Mouse (Mus musculus) lung, adult 18-20 months (tissue): ENCODE results near the gene Ap4s1.
A peak's percentile ranks its signal among the peaks of the same experiment; 100 is the strongest.

Source experiments
- DNase-seq, 2 experiments: peaks; one replicate each; pipeline ENCODE4 v3.0.0; 2022; ENCODE audit warnings: mixed read lengths in 2 of 2

Ap4s1 gene

GRCm38 (mm10) chr12:51705778-51706177 lies 14.9 kb downstream of the Ap4s1 start:
- peak; percentile 38 to 74 for DNase-seq

DNA sequence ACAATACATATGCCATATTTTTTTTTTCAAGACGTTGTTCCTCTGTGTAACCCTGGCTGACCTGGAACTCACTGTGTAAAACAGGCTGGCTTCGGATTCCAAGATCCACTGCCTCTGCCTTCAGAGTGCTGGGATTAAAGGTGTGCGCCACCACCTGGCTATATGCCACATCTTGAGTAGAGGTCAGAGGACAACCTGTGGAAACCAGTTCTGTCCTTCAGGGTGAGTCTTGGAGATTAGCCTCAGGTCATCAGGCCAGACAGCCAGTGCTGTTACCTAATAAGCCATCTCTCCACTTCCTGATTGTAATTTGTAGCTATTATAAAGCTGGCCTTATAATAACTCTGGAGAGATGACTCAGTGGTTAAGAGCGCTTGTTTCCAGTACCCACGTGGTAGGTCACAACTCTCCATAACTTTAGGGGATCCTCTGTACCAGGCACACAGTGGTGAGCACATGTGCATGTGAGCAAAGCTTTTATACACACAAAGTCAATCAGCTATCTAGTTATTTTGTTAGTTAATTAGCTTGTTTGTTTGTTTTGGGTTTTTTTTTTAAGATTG lies 15.9 kb downstream of the Ap4s1 start:
- DNase-seq, result peak; percentile 36 to 57

DNA sequence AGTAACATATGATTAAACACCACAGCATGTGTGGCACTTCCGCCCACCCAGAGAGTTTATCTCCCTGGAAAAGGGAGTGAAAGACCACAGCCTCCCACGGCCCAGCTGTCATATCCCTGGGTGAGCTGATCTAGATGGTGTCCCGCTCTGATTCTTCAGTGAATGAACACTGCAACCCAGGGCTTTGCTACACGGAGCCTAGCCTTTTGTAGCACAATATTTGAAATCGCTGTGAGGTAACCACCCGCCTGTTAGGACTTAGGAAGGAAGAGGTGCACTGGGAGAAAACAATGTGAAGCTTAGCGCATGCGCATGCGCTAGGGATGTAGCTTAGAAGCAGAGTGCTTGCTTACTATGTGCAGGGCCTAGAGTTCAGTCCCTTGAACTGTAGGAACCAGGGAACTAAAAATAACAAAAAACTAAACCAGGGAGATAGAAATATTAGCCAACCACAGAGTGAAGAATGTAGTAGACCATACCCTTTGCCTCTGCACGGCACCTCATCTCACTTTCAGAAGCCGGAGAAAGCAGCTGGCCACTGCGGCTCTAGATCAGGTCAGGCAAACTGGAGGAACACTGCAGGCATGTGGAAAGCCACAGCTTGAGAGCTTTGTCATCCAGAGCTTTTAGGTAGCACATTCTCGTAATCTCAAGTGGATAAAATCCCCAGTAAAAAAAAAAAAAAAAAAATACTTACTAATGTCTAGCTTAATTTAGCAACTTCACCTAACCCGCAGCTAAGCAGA lies 18.3 kb downstream of the Ap4s1 start:
- peak; percentile 45 to 60 for DNase-seq

GRCm38 (mm10) chr12:51709741-51710140 lies 18.9 kb downstream of the Ap4s1 start:
- DNase-seq, result no peak

DNA sequence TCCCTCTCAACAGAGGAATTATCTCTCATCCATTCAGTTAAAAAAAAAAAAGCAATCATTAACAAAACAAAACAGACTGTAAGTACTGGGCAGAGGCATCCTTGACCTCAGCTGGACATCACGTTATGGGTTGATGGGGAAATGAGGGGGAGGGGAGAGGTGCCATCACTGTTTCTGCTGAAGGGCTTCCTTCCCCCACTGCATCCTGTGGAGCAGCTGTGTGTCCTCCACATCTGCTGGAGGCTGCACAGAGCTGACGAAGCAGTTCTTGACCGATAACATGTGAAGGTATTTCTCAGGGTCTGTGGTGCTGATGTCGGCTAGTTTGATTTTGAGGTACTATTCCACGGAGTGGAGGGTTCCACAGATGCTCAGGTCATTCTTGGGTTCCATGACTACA lies 19.3 kb downstream of the Ap4s1 start:
- no peak for DNase-seq

- DNase-seq, result no peak
Observed at GRCm38 (mm10) chr12:51712685-51713084, 21.9 kb downstream of the Ap4s1 start.

DNA sequence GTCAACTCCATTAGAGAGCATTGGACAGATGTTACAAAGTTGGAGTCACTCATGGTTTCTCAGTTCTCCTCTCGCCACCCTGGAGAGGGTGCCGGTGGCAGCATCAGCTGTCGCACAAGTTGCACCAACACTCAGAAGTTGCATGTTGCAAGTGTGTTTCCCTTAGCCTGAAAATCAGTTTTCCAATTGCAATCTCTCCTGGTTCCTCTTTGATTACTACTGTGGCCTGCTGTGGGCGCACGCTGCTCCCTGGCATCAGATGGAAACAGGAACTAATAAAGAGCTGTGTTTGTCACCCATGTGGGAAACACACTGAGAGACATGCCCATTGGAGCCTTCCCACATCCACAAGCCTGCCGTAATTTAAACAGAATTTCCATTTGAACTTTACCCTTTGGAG lies 27.8 kb downstream of the Ap4s1 start:
- DNase-seq, result peak in 1 of 2 experiments; percentile 15

DNA sequence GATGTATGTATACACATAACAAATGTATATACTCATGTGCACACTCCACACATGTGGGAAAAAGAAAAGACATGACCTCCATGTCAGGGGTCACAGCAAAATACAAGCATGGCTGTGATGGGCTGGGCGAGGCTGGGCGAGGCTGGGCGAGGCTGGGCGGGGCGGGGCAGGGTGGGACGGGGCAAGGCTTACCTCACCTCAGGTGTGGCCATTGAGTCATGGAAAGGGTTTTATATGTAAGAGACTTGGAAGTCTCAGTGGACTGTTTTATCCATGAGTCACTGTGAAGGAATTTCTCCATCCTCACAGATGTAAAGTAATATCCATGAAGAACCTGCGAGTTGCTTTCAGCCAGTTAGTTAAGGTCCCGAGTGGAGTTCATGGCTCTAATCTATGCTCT lies 31.0 kb downstream of the Ap4s1 start:
- DNase-seq, result no peak

DNA sequence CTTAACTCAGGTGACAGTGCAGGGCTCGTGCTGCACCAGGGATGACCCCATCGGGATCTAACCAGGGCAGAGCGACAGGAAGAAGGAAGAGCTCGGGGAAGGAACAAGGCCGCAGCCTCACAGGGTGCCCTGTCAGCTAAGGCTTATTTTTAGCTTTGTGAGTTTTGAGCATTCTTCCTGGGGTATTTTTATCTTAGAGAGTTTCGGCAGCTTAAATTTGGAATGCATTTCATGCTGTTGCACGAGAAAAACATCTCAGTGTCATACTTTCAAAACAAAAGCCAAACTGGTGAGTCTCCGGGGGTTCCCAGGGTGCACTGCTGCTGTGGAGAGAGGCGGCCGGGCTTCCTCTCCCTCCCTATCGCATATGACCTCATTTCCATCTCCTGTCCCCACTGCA lies 38.2 kb downstream of the Ap4s1 start:
- DNase-seq, result peak; percentile 35 to 54

DNA sequence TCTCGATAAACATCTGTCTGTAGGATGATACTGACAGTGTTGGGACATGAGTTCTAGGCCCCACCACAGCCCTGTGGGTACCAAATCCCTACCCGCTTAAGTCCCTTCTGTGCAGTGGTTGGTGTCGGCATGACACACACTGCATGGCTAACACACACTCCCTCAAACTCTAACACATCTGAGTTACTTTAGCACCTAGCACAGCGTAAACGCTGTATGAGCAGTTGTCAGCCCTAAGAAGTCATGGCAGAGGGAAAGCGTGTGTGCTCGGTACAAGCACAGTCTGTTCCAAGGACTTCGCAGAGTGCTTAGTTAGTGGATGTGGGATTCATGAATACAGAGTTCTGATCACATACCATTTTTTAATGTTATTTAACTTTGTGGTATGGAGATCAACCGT lies 39.0 kb downstream of the Ap4s1 start:
- no peak for DNase-seq

- DNase-seq, result peak; percentile 25 to 36
Observed at GRCm38 (mm10) chr12:51734605-51735211, 43.9 kb downstream of the Ap4s1 start.

GRCm38 (mm10) chr12:51735840-51736271 lies 45.0 kb downstream of the Ap4s1 start:
- no peak for DNase-seq

DNA sequence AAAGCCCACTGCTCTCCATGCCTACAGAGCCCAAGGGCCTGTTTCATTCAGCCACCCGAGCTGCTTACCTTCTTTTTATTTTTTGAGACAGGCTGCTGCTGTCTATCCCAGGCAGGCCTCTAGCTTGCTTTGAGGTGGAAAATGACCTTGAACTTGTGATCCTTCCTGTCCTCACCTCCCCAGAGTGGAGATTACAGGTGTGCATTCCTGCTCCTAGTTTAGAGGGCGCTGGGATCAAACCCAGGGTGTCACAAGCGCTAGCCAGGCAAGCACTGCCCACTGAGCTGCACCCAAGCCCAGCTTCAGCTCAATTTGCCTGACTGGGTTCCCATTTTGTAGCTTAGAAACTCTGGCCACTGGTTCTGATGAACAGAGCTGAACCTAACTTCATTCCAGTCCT lies 45.5 kb downstream of the Ap4s1 start:
- no peak for DNase-seq

DNA sequence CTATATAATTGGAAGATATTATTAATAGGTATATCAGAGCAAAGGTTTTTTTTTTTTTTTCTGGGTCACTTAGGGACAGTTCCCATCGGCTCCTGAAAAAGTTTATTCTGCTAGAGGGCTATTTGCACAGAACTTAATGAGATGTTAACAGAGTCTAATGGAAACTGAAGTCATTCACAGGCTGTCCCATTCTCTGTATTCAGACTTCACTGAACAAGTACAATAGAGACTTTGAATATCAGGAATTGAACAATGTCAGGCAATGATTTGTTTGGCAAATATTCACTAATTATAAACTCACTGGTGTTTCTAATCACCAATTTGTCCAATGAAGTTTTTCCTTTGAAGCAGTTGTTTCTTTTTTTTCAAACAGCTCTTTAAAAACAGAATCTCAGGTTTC lies 46.0 kb downstream of the Ap4s1 start:
- DNase-seq, result no peak

- DNase-seq, result peak in 1 of 2 experiments; percentile 29
Observed at GRCm38 (mm10) chr12:51741690-51742089, 50.9 kb downstream of the Ap4s1 start.

- DNase-seq, result no peak
Observed at GRCm38 (mm10) chr12:51744957-51745356, 54.1 kb downstream of the Ap4s1 start.

- no peak for DNase-seq
Observed at GRCm38 (mm10) chr12:51747348-51747747, 56.5 kb downstream of the Ap4s1 start.

DNA sequence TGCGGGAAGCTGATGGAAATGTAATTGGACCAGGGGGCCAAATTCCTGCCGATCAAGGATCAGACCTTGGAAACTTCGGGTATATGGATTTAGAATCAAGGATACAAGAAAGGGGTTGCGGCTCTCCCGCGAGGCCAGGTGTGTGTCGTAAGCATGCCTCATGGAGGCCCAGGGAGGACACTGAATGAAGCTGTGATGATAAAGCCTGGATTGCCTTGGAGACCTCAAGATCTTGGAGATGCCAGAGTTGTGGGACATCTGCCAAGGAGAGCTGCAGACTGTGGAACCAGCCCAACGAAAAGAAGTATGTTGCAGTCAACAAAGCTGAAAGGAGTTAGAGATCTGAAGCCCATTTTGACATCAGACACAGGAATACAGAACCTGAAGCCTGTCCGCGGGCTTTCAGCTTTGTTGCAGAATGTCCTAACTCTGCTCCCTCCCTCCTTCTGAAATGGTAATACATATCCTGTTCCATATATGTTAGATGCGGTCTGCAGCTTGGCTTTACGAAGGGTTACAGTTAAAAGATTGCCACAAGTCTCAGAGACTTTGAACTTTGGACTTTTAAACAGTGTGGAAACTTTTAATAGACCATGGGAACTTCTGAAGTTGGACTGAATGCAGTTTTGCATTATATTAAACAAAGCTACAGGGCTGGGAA lies 65.2 kb downstream of the Ap4s1 start:
- DNase-seq, result no peak

DNA sequence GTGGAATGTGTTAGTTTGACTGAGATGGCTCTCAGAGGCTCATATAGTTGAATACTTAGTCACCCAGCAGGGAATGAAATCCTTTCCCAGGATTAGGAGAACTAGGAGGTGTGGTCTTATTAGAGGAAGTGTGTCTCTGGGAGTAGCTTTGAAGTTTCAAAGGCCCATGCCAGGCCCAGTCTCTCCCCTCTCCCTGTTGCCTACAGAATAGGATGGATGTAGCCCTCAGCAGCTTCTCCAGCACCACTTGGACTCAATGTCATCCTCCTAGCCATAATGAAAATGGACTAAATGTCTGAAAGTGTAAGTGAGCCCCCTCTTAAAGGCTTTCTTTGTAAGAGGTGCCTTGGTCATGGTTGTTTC lies 65.7 kb downstream of the Ap4s1 start:
- DNase-seq, result no peak

DNA sequence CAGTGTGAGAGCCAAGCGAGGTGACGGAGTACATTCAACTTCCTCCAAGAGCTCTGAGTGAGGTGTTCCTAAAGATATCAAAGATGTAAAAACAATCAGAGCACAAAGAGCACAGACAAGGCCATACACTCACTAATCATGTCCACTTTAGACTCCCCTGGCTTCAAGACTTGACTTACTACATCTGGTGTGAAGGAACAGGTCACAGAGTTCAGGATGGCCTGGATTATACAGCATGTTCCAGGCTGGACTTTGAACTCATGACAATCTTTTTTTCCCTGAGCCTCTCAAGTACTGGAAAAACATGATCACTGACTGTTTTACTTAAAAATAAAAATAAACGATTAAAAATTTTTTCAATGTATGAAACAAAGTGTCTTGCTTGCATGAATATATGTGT lies 68.5 kb downstream of the Ap4s1 start:
- no peak for DNase-seq

DNA sequence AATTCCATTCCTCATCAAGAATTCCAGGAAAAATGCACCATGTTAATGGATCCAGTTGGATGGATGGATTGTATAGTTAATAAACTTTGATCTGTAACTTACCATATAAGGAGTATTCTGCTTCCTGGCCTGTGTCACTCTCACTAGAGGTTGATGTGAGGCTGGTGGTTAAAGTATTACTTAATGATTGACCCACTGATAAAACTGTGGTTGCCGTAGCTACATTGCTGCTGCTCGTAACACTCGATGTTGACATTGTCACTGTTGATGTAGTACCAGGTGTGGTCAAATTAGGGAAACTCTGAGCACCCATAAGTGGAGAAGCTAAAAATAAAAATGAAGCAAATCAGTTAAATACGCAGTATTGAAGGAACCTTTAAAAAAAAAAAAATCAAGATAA lies 76.6 kb downstream of the Ap4s1 start:
- no peak for DNase-seq

DNA sequence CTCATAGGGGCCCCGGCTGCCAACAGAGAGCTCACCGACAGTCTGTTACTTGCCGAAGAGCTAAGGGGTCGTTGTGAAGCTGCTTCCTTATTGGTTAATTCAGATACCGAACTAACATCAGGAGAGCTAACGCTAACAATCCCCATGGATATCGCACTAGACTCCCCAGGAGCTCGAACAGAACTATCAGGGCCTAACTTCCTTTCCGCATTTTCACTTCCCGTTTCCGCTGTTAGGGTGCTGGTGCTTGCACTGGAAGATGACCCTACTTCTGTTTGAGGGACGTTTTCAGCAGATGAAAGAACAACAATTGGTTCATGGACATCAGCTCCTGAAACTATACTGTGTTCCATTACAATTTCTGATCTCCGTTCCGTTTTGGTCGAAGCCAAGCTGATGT lies 77.9 kb downstream of the Ap4s1 start:
- no peak for DNase-seq

- peak in 1 of 2 experiments; percentile 7 for DNase-seq
Observed at GRCm38 (mm10) chr12:51784842-51785241, 94.0 kb downstream of the Ap4s1 start.
